Mouse (Mus musculus): ENCODE data around the gene Trmo.

GRCm38 (mm10) chr4:46389013-46389611, at the start of gene Trmo:
- TF ChIP-seq MAZ (IDR thresholded peaks at IDR 0.05; ENCODE audit: low read depth, low read length) (no peak), ZNF384 (IDR thresholded peaks at IDR 0.05; ENCODE audit: low read depth, low read length) (no peak), MYB (IDR thresholded peaks at IDR 0.05; ENCODE audit: low read depth, low read length) (no peak), POLR2A (IDR thresholded peaks at IDR 0.05; ENCODE audit: control insufficient read depth in 1 of 2, insufficient read depth in 1 of 2, low read depth in 1 of 2, low read length in 2 of 2, poor library complexity in 1 of 2) (peak; percentile 96 to 99), POLR2AphosphoS2 (IDR thresholded peaks at IDR 0.05; ENCODE audit: low read length) (peak; percentile 93), TBP (IDR thresholded peaks at IDR 0.05; ENCODE audit: low read depth, low read length) (peak; percentile 81), CHD1 (IDR thresholded peaks at IDR 0.05; ENCODE audit: low read depth, low read length) (no peak), CTCF (IDR thresholded peaks at IDR 0.05 in 2 of 3, conservative IDR thresholded peaks at IDR 0.05 in 1 of 3; ENCODE audit: control insufficient read depth in 1 of 3, insufficient read depth in 1 of 3, low read depth in 2 of 3, low read length in 3 of 3, poor library complexity in 1 of 3, severe bottlenecking in 1 of 3) (0 out of 6 replicates have a peak, but pooled peaks of 1 of the 3 experiments have one; percentile 0), MAX (IDR thresholded peaks at IDR 0.05; ENCODE audit: low read length) (peak; percentile 97)
